Mouse (Mus musculus) embryonic facial prominence, embryonic 13.5 days (tissue): Measurements from ENCODE around the gene Ostf1. TPM values are rescaled to one million over a fixed set of nuclear protein-coding genes. Genes with fewer than 3 reads are reported as not detected.

Experiments used
- ATAC-seq: fragments of 200-750 bp; cut with Nextera tagmentation; 2 replicates; pipeline ENCODE4 v1.8.0; 2017; ENCODE audit warnings: low read depth; ENCODE audit not compliant: insufficient number of reproducible peaks, insufficient read depth, low FRiP score, low TSS enrichment
- H3K27ac ChIP-seq: fragments of 300-500 bp; sonication (generic); 2 replicates; pipeline ENCODE4 v1.5.1; 2015; ENCODE audit warnings: moderate library complexity, mild to moderate bottlenecking, inconsistent platforms
- H3K27me3 ChIP-seq: fragments of 300-500 bp; sonication (generic); 2 replicates; pipeline ENCODE4 v1.6.1; 2015; ENCODE audit warnings: mild to moderate bottlenecking, inconsistent platforms
- H3K36me3 ChIP-seq: fragments of 300-500 bp; sonication (generic); 2 replicates; pipeline ENCODE4 v1.6.1; 2015; ENCODE audit warnings: mild to moderate bottlenecking, inconsistent platforms
- H3K4me1 ChIP-seq: fragments of 300-500 bp; sonication (generic); 2 replicates; pipeline ENCODE4 v1.6.1; 2015; ENCODE audit warnings: inconsistent platforms
- H3K4me2 ChIP-seq: fragments of 300-500 bp; sonication (generic); 2 replicates; pipeline ENCODE4 v1.6.1; 2015; ENCODE audit warnings: moderate library complexity, mild to moderate bottlenecking, inconsistent platforms
- H3K4me3 ChIP-seq: fragments of 300-500 bp; sonication (generic); 2 replicates; pipeline ENCODE4 v1.5.1; 2015; ENCODE audit warnings: mild to moderate bottlenecking, inconsistent platforms
- H3K9ac ChIP-seq: fragments of 300-500 bp; sonication (generic); 2 replicates; pipeline ENCODE4 v1.6.1; 2015; ENCODE audit warnings: mild to moderate bottlenecking, inconsistent platforms
- H3K9me3 ChIP-seq: fragments of 300-500 bp; sonication (generic); 2 replicates; pipeline ENCODE4 v1.6.1; 2016; ENCODE audit warnings: inconsistent platforms
- WGBS: fragments of 180-500 bp; shearing (Covaris S2); methylation state at CpG from one replicate; pipeline ENCODE4 v1.1.7; 2015; ENCODE audit warnings: mixed read lengths; 5-methylcytosine and 5-hydroxymethylcytosine counted together
- polyA plus RNA-seq: library from polyadenylated mRNA; unstranded; fragments of >200 nt; fragmentation: Nextera tagmentation; extraction: Ambion mirVana; gene quantifications from 2 replicates; pipeline ENCODE4 v1.2.1, GENCODE M21; 2015

Gene Ostf1
- polyA plus RNA-seq, 1 experiment from 2014 or later: 65.1 TPM

DNA sequence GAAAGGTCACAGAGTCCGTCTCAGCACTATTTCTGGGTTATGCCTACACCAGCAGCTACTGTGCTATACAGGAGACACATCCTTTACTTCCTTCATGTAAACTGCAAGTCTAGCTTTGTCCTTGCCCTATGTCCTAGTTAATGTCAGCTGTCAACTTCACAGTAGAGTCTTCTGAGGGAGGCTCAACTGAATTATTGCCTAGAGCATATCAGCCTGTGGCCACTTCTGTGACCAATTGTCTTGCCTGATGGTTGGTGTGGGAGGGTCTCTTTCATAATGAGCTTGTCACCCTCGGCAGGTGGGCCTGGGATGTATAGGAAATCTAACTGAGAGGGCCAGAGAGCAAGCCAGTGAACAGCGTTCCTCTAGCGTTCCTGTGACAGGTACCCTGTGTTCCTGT lies 11.8 kb upstream of the Ostf1 start:
- no peaks in the 10 kb centered on the region for H3K9me3 ChIP-seq
- WGBS: 54% methylated on average over 4 of the region's 4 CpGs
- ATAC-seq: no peak

DNA sequence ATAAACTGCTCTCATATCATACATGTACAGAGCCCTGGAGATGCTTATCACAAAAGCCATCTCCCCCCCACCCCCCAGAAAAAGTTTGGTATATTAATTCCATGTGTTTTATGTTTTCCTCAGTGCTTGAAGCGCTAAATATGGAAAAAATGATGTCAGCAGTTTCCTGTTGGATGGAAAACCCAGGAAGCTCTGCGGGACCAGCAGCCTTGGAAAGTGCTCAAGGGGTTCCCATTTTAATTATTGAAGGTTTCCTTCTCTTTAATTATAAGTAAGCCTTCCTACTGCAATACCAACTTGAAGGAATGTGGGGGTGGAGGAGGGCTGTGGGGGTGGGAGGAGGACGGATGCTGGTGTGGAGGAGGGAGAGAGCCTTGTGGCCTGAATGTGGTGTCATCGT lies 9.4 kb upstream of the Ostf1 start:
- no peak for ATAC-seq
- H3K4me2 ChIP-seq: no peak overlapping the region
- H3K9me3 ChIP-seq: no peaks in the 10 kb centered on the region
- peaks cover 12% of the 10 kb centered on the region for H3K36me3 ChIP-seq
- H3K27ac ChIP-seq: 0 out of 2 replicates have a peak overlapping the region, but pooled peaks have one; percentile 11
- no peak overlapping the region for H3K4me3 ChIP-seq
- H3K9ac ChIP-seq: no peak overlapping the region
- WGBS: 38% methylated on average over 4 of the region's 4 CpGs
- H3K4me1 ChIP-seq: peaks cover 8% of the 10 kb centered on the region; the same call in 1 of the 2 replicates
- no peaks in the 10 kb centered on the region for H3K27me3 ChIP-seq

More for the DNA sequence above, 11.8 kb upstream of the Ostf1 start:
- Histone ChIP-seq H3K36me3 (peaks cover 13% of the 10 kb centered on the region), H3K4me3 (no peak overlapping the region), H3K4me1 (peaks cover 8% of the 10 kb centered on the region; the same call in 1 of the 2 replicates), H3K27ac (no peak overlapping the region), H3K9ac (no peak overlapping the region), H3K4me2 (no peak overlapping the region), H3K27me3 (no peaks in the 10 kb centered on the region)

DNA sequence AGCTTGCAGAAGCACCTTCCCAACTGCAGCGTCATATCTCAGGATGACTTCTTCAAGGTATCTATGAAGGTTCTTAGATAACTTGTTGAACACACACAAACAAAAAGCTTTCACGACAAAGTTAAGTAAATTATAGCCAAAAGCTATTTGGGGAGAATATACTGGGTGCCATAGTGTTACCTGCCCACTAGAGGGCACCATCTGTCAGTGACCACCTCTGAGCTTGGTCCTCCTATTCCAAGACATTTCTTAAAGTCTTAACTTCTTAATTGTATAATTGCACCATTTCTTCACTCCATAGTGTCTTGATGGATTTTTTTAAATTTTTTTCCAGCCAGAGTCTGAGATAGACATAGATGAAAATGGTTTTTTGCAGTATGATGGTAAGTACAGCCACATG lies 7.9 kb upstream of the Ostf1 start:
- ATAC-seq: no peak
- 26% methylated on average over 2 of the region's 2 CpGs for WGBS
- H3K9ac ChIP-seq: no peak overlapping the region
- H3K4me3 ChIP-seq: no peak overlapping the region
- H3K4me1 ChIP-seq: peaks cover 8% of the 10 kb centered on the region; the same call in 1 of the 2 replicates
- H3K4me2 ChIP-seq: no peak overlapping the region
- H3K27ac ChIP-seq: no peak overlapping the region
- no peaks in the 10 kb centered on the region for H3K9me3 ChIP-seq
- no peaks in the 10 kb centered on the region for H3K27me3 ChIP-seq
- peaks cover 9% of the 10 kb centered on the region; the same call in 1 of the 2 replicates for H3K36me3 ChIP-seq

DNA sequence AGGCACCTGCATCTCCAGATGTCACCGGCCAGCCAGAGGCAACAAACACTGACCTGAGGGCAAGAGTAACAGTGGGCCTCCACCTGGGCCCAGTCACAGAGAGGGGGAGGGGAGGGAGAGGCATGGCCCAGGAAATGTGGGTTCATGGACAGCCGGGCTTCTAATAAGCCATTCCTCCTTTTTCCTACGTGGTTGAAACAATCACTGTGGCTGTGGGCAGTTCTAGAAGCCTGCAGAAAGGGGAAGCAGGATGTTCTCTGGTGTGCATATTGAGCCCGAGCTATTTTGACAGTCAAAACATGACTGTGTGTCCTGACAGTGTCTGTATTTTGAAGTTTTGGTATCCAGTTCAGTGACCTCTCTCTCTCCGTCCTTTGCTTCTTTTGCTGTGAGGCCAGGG lies 7.3 kb upstream of the Ostf1 start:
- peaks cover 9% of the 10 kb centered on the region; the same call in 1 of the 2 replicates for H3K36me3 ChIP-seq
- no peaks in the 10 kb centered on the region for H3K9me3 ChIP-seq
- WGBS: 54% methylated on average over 5 of the region's 5 CpGs
- H3K4me2 ChIP-seq: no peak overlapping the region
- no peak overlapping the region for H3K4me3 ChIP-seq
- no peak for ATAC-seq
- peaks cover 8% of the 10 kb centered on the region; the same call in 1 of the 2 replicates for H3K4me1 ChIP-seq
- no peaks in the 10 kb centered on the region for H3K27me3 ChIP-seq
- H3K9ac ChIP-seq: no peak overlapping the region
- H3K27ac ChIP-seq: no peak overlapping the region

DNA sequence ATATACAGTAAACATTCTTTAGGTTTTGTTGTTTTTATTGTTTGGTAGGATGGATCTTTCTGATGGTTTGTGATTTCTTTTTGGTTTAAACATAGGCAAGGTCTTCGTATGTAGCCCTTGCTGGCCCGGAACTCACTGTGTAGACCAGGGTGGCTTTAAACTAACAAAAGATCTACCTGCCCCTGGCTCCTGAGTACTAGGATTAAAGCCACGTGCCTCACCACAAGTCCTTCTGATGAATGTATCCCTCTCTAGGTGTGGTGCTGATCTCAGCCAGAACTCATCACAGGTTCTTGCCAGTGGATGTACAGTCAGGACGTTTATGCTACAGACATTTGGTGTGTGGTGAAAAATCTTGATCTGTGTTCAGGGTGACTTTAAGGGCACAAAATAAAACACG lies 6.3 kb upstream of the Ostf1 start:
- H3K4me3 ChIP-seq: no peak overlapping the region
- no peaks in the 10 kb centered on the region for H3K27me3 ChIP-seq
- H3K9ac ChIP-seq: no peak overlapping the region
- no peak overlapping the region for H3K27ac ChIP-seq
- no peaks in the 10 kb centered on the region for H3K9me3 ChIP-seq
- peaks cover 7% of the 10 kb centered on the region; the same call in 1 of the 2 replicates for H3K36me3 ChIP-seq
- ATAC-seq: no peak
- H3K4me2 ChIP-seq: no peak overlapping the region
- peaks cover 8% of the 10 kb centered on the region; the same call in 1 of the 2 replicates for H3K4me1 ChIP-seq
- 78% methylated on average over 5 of the region's 5 CpGs for WGBS

GRCm38 (mm10) chr19:18632231-18633185 lies 885 bp upstream of the Ostf1 start:
- ATAC-seq: no peak
- H3K9me3 ChIP-seq: no peaks in the 10 kb centered on the region
- H3K27ac ChIP-seq: peak overlapping the region; percentile 64
- no peaks in the 10 kb centered on the region for H3K36me3 ChIP-seq
- 52% methylated on average over 13 of the region's 13 CpGs for WGBS
- H3K9ac ChIP-seq: peak overlapping the region; percentile 79
- no peaks in the 10 kb centered on the region for H3K27me3 ChIP-seq
- peaks cover 18% of the 10 kb centered on the region; the same call in 1 of the 2 replicates for H3K4me1 ChIP-seq
- peak overlapping the region; percentile 86 for H3K4me2 ChIP-seq
- H3K4me3 ChIP-seq: peak overlapping the region; percentile 82

- Histone ChIP-seq H3K4me3 (peak overlapping the region; percentile 82), H3K27ac (peak overlapping the region; percentile 64), H3K9ac (peak overlapping the region; percentile 79), H3K4me1 (peaks cover 18% of the 10 kb centered on the region; the same call in 1 of the 2 replicates), H3K4me2 (peak overlapping the region; percentile 86), H3K27me3 (no peaks in the 10 kb centered on the region), H3K36me3 (no peaks in the 10 kb centered on the region), H3K9me3 (no peaks in the 10 kb centered on the region)
- WGBS: 0% methylated on average over 40 of the region's 40 CpGs
- peak; percentile 59; the same call in 1 of the 2 replicates for ATAC-seq
Measured at GRCm38 (mm10) chr19:18631161-18631643, 421 bp downstream of the Ostf1 start.

DNA sequence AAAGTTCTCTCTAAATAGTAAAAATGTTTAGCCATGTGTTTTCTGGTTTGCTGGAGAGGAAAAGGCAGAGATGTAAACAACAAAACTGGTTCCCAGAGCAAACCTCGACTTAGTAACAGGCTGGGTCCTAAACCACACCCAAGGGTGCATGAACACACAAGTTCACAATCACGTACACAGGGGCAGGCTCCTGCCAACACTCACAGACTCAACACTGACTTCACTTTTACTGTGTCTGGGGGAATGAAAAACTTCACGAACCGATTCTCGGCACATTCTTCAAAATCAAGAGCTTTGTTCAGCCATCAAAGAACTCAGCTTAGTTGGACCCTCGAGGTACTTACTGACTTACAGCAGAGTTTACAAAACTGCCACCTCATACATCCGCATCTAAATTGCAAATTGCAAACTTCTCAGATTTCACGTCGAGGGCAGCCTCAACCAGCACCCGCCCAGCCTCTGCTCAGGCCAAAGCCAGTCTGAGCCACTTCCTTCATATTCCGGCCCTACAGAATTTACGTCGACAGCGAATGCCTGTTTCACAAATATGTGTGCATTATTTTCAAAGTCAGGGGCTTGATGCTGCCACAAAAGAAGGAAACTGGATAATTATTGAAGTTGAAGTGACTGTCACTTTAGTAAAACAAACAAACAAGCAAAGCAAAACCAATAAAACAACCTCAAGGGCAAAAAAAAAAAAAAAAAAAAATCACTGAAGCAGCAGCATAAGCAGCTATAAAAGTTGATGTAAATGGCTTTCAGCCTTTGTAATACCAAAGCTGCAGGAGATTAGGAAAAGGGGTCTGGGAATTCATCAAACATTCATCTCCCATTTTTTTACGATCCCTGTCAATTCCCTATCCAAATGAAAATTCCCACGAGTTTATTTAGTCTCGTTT lies 1.2 kb downstream of the Ostf1 start:
- ATAC-seq: no peak
- Histone ChIP-seq H3K27ac (peak overlapping the region; percentile 13; the same call in 1 of the 2 replicates), H3K9me3 (no peaks in the 10 kb centered on the region), H3K4me2 (peak overlapping the region; percentile 86), H3K27me3 (no peaks in the 10 kb centered on the region), H3K4me3 (peak overlapping the region; percentile 82), H3K4me1 (peaks cover 18% of the 10 kb centered on the region; the same call in 1 of the 2 replicates), H3K36me3 (no peaks in the 10 kb centered on the region), H3K9ac (peak overlapping the region; percentile 79)
- 6% methylated on average over 17 of the region's 17 CpGs for WGBS

GRCm38 (mm10) chr19:18629589-18629988 lies 2.0 kb downstream of the Ostf1 start:
- Histone ChIP-seq H3K9me3 (no peaks in the 10 kb centered on the region), H3K27ac (no peak overlapping the region), H3K4me2 (peak overlapping the region; percentile 86), H3K27me3 (no peaks in the 10 kb centered on the region), H3K4me1 (peaks cover 18% of the 10 kb centered on the region; the same call in 1 of the 2 replicates), H3K36me3 (no peaks in the 10 kb centered on the region), H3K9ac (no peak overlapping the region), H3K4me3 (no peak overlapping the region)
- ATAC-seq: no peak
- 52% methylated on average over 1 of the region's 1 CpGs for WGBS

DNA sequence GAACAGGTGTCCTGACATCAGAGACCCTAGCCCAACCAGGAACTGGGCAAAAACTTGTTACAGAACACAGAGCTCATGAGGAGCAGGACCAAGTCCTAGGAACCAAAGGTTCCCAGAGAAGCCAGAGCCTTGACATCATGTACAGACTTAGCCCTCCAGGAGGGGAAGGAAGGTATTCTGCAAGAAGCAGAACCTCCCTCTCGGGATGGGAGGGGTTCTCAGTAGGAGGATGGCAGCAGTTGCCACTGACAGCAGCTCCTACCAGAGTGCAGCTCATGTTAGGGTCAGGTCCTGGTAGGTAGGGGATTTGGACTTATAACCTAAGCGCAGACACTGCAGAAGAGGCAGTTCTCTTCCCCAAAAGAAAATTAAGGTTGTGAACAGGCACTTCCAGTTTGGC lies 7.7 kb downstream of the Ostf1 start:
- Histone ChIP-seq H3K9me3 (no peaks in the 10 kb centered on the region), H3K27me3 (no peaks in the 10 kb centered on the region), H3K4me2 (no peak overlapping the region), H3K9ac (no peak overlapping the region), H3K27ac (no peak overlapping the region), H3K36me3 (no peaks in the 10 kb centered on the region), H3K4me1 (peaks cover 7% of the 10 kb centered on the region; the same call in 1 of the 2 replicates), H3K4me3 (no peak overlapping the region)
- 70% methylated on average over 2 of the region's 2 CpGs for WGBS
- ATAC-seq: no peak

DNA sequence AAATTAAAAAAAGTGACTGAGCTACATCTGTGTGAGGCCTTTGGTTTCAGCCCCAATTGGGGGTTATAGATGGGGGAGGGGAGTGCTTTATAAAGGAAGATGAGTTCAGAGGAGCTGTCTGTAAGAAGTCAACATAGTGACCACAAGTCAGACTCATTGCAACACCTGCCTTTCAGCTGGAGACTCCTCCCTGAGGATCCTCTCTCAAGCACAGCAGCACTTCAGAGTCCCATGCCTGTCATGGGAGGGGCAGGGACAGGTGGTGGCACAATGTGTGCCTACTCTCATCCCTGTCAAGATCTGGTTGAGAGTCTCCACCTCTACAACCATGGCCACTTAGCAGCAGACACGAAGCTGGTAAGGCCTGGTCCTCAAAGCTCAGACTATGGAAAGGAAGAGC lies 11.9 kb downstream of the Ostf1 start:
- H3K9ac ChIP-seq: no peak overlapping the region
- no peak overlapping the region for H3K27ac ChIP-seq
- H3K27me3 ChIP-seq: no peaks in the 10 kb centered on the region
- WGBS: 75% methylated on average over 1 of the region's 1 CpGs
- peaks cover 12% of the 10 kb centered on the region for H3K4me1 ChIP-seq
- H3K4me2 ChIP-seq: no peak overlapping the region
- no peak for ATAC-seq
- no peak overlapping the region for H3K4me3 ChIP-seq
- H3K36me3 ChIP-seq: no peaks in the 10 kb centered on the region
- no peaks in the 10 kb centered on the region for H3K9me3 ChIP-seq
